Mouse (Mus musculus): ENCODE measurements around the gene Simc1. TPM values are rescaled to one million over a fixed set of nuclear protein-coding genes. Genes with fewer than 3 reads are reported as not detected.

Gene Simc1
- polyA plus RNA-seq, 1 experiment from 2014 or later, result 12.0 TPM

GRCm38 (mm10) chr13:54557652-54558051 is 54.1 kb downstream of the Simc1 start:
- no peaks in the 10 kb centered on the region for H3K9me3 ChIP-seq (replicated peaks)
- H3K36me3 ChIP-seq, result peaks cover 98% of the 10 kb centered on the region
- 89% methylated on average over 1 of the region's 1 CpGs for WGBS
- DNase-seq (ENCODE audit: low spot score), result no peak
- no peaks in the 10 kb centered on the region for H3K4me1 ChIP-seq
- H3K27ac ChIP-seq (replicated peaks), result no peak overlapping the region
- H3K4me3 ChIP-seq, result no peak overlapping the region
- no peaks in the 10 kb centered on the region for H3K27me3 ChIP-seq (ENCODE audit: low read depth, poor library complexity, severe bottlenecking)

- Histone ChIP-seq H3K4me3 (no peak overlapping the region), H3K4me1 (peaks cover 12% of the 10 kb centered on the region), H3K27ac (replicated peaks) (no peak overlapping the region), H3K27me3 (ENCODE audit: low read depth, poor library complexity, severe bottlenecking) (no peaks in the 10 kb centered on the region), H3K9me3 (replicated peaks) (no peaks in the 10 kb centered on the region), H3K36me3 (peaks cover 92% of the 10 kb centered on the region)
- DNase-seq (ENCODE audit: low spot score), result no peak
- 94% methylated on average over 2 of the region's 2 CpGs for WGBS
These were observed 56.1 kb downstream of the Simc1 start for GRCm38 (mm10) chr13:54559656-54560055.

GRCm38 (mm10) chr13:54560608-54561007 is 57.0 kb downstream of the Simc1 start:
- peaks cover 82% of the 10 kb centered on the region for H3K36me3 ChIP-seq
- DNase-seq (ENCODE audit: low spot score), result no peak
- no peaks in the 10 kb centered on the region for H3K9me3 ChIP-seq (replicated peaks)
- no peak overlapping the region for H3K27ac ChIP-seq (replicated peaks)
- no peak overlapping the region for H3K4me3 ChIP-seq
- WGBS, result 95% methylated on average over 7 of the region's 7 CpGs
- peaks cover 15% of the 10 kb centered on the region for H3K4me1 ChIP-seq
- no peaks in the 10 kb centered on the region for H3K27me3 ChIP-seq (ENCODE audit: low read depth, poor library complexity, severe bottlenecking)

- no peak overlapping the region for H3K4me3 ChIP-seq
- no peak overlapping the region for H3K27ac ChIP-seq (replicated peaks)
- H3K9me3 ChIP-seq (replicated peaks), result no peaks in the 10 kb centered on the region
- DNase-seq (ENCODE audit: low spot score), result no peak
- no peaks in the 10 kb centered on the region for H3K27me3 ChIP-seq (ENCODE audit: low read depth, poor library complexity, severe bottlenecking)
- H3K4me1 ChIP-seq, result peaks cover 20% of the 10 kb centered on the region
- peaks cover 62% of the 10 kb centered on the region for H3K36me3 ChIP-seq
- 85% methylated on average over 7 of the region's 7 CpGs for WGBS
These were observed 59.0 kb downstream of the Simc1 start for GRCm38 (mm10) chr13:54562562-54562961.

GRCm38 (mm10) chr13:54564232-54565200 is 60.9 kb downstream of the Simc1 start:
- Histone ChIP-seq H3K4me1 (peaks cover 20% of the 10 kb centered on the region), H3K36me3 (peaks cover 43% of the 10 kb centered on the region), H3K27me3 (ENCODE audit: low read depth, poor library complexity, severe bottlenecking) (no peaks in the 10 kb centered on the region), H3K27ac (replicated peaks) (peak overlapping the region; percentile 97), H3K9me3 (replicated peaks) (no peaks in the 10 kb centered on the region), H3K4me3 (peak overlapping the region; percentile 97)
- 14% methylated on average over 45 of the region's 45 CpGs for WGBS
- DNase-seq (ENCODE audit: low spot score), result no peak

- WGBS, result under 1% methylated on average over 27 of the region's 27 CpGs
These were observed 61.6 kb downstream of the Simc1 start, which contains the start of gene 4833439L19Rik for GRCm38 (mm10) chr13:54565201-54565581. Gene 4833439L19Rik, minus strand, starts transcription at chr13:54565435.

GRCm38 (mm10) chr13:54565594-54566345 is 62.2 kb downstream of the Simc1 start:
- H3K27ac ChIP-seq (replicated peaks), result peak overlapping the region; percentile 97
- peak; percentile 59 for DNase-seq (ENCODE audit: low spot score)
- H3K36me3 ChIP-seq, result peaks cover 30% of the 10 kb centered on the region
- H3K4me3 ChIP-seq, result peak overlapping the region; percentile 97
- H3K9me3 ChIP-seq (replicated peaks), result no peaks in the 10 kb centered on the region
- no peaks in the 10 kb centered on the region for H3K27me3 ChIP-seq (ENCODE audit: low read depth, poor library complexity, severe bottlenecking)
- peaks cover 20% of the 10 kb centered on the region for H3K4me1 ChIP-seq
- WGBS, result 43% methylated on average over 8 of the region's 8 CpGs

More at GRCm38 (mm10) chr13:54565201-54565581, 61.6 kb downstream of the Simc1 start, which contains the start of gene 4833439L19Rik:
- H3K36me3 ChIP-seq, result peaks cover 36% of the 10 kb centered on the region
- no peaks in the 10 kb centered on the region for H3K27me3 ChIP-seq (ENCODE audit: low read depth, poor library complexity, severe bottlenecking)
- H3K4me1 ChIP-seq, result peaks cover 20% of the 10 kb centered on the region
- H3K4me3 ChIP-seq, result peak within 1 kb of the TSS; percentile 97
- peak within 1 kb of the TSS; percentile 97 for H3K27ac ChIP-seq (replicated peaks)
- no peaks in the 10 kb centered on the region for H3K9me3 ChIP-seq (replicated peaks)
- peak; percentile 95 for DNase-seq (ENCODE audit: low spot score)

GRCm38 (mm10) chr13:54568380-54568779 is 64.8 kb downstream of the Simc1 start:
- Histone ChIP-seq H3K27ac (replicated peaks) (no peak overlapping the region), H3K27me3 (ENCODE audit: low read depth, poor library complexity, severe bottlenecking) (peaks cover 8% of the 10 kb centered on the region), H3K4me1 (peaks cover 26% of the 10 kb centered on the region), H3K9me3 (replicated peaks) (no peaks in the 10 kb centered on the region), H3K36me3 (peaks cover 4% of the 10 kb centered on the region), H3K4me3 (no peak overlapping the region)
- no peak for DNase-seq (ENCODE audit: low spot score)
- 43% methylated on average over 5 of the region's 5 CpGs for WGBS

- peaks cover 18% of the 10 kb centered on the region for H3K4me1 ChIP-seq
- DNase-seq (ENCODE audit: low spot score), result no peak
- H3K27ac ChIP-seq (replicated peaks), result no peak overlapping the region
- no peaks in the 10 kb centered on the region for H3K9me3 ChIP-seq (replicated peaks)
- H3K27me3 ChIP-seq (ENCODE audit: low read depth, poor library complexity, severe bottlenecking), result peaks cover 17% of the 10 kb centered on the region
- 56% methylated on average over 1 of the region's 1 CpGs for WGBS
- H3K4me3 ChIP-seq, result no peak overlapping the region
- no peaks in the 10 kb centered on the region for H3K36me3 ChIP-seq
These were observed 65.7 kb downstream of the Simc1 start for GRCm38 (mm10) chr13:54569282-54569681.

GRCm38 (mm10) chr13:54570736-54571135 is 67.2 kb downstream of the Simc1 start:
- WGBS, result 79% methylated on average over 4 of the region's 4 CpGs
- Histone ChIP-seq H3K9me3 (replicated peaks) (no peaks in the 10 kb centered on the region), H3K4me3 (no peak overlapping the region), H3K27ac (replicated peaks) (no peak overlapping the region), H3K27me3 (ENCODE audit: low read depth, poor library complexity, severe bottlenecking) (peaks cover 19% of the 10 kb centered on the region), H3K36me3 (no peaks in the 10 kb centered on the region), H3K4me1 (peaks cover 25% of the 10 kb centered on the region)
- DNase-seq (ENCODE audit: low spot score), result no peak

- H3K27ac ChIP-seq (replicated peaks), result no peak overlapping the region
- DNase-seq (ENCODE audit: low spot score), result no peak
- 33% methylated on average over 2 of the region's 2 CpGs for WGBS
These were observed 68.1 kb downstream of the Simc1 start for GRCm38 (mm10) chr13:54571637-54572036.

GRCm38 (mm10) chr13:54572621-54573020 is 69.0 kb downstream of the Simc1 start:
- peaks cover 14% of the 10 kb centered on the region for H3K36me3 ChIP-seq
- no peak overlapping the region for H3K4me3 ChIP-seq
- H3K27me3 ChIP-seq (ENCODE audit: low read depth, poor library complexity, severe bottlenecking), result peaks cover 19% of the 10 kb centered on the region
- 82% methylated on average over 4 of the region's 4 CpGs for WGBS
- no peaks in the 10 kb centered on the region for H3K9me3 ChIP-seq (replicated peaks)
- no peak overlapping the region for H3K27ac ChIP-seq (replicated peaks)
- peaks cover 36% of the 10 kb centered on the region for H3K4me1 ChIP-seq
- DNase-seq (ENCODE audit: low spot score), result no peak

More at GRCm38 (mm10) chr13:54571637-54572036, 68.1 kb downstream of the Simc1 start:
- Histone ChIP-seq H3K9me3 (replicated peaks) (no peaks in the 10 kb centered on the region), H3K36me3 (peaks cover 4% of the 10 kb centered on the region), H3K4me1 (peaks cover 30% of the 10 kb centered on the region), H3K4me3 (no peak overlapping the region), H3K27me3 (ENCODE audit: low read depth, poor library complexity, severe bottlenecking) (peaks cover 19% of the 10 kb centered on the region)
